Mouse (Mus musculus) common myeloid progenitor, adult 5-6 weeks (primary cell): ENCODE measurements at regions not wholly inside any gene's neighbourhood (a gene's known extent, or its start where the extent isn't known, plus 50 kb on each side); places are given as distances from the start of the nearest gene placed in this dataset.
A peak's percentile ranks its signal among the peaks of the same experiment; 100 is the strongest.

ENCODE experiments used
- ATAC-seq: replicated peaks from 2 replicates; pipeline ENCODE4 v1.8.0; 2016; ENCODE audit warnings: low read depth, mild to moderate bottlenecking, moderate TSS enrichment, inconsistent platforms; ENCODE audit not compliant: poor library complexity, severe bottlenecking

DNA sequence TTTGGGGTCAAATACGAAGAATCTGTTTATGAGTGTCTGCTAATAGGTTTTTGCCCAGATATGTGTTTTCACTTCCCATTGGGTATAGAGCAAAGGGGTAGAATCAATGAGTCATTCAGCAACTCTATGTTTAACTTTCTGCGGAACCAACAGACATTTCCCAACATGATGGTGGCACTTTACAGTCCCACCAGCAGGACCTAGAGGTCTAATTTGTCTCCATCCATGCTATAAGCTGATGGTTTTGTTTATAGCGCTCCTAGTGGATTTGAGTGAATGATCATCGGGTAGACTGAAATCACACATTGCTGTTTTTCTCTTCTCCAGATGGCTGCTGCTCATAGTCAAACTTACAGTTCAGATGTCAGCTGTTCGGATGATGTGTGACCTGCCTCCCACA is 99.7 kb upstream of the Arid5b start:
- ATAC-seq: 0 out of 2 replicates have a peak, but pooled peaks have one; percentile 15

- ATAC-seq: no peak
Measured at GRCm38 (mm10) chr10:68377479-68377878, 98.9 kb upstream of the Arid5b start.

DNA sequence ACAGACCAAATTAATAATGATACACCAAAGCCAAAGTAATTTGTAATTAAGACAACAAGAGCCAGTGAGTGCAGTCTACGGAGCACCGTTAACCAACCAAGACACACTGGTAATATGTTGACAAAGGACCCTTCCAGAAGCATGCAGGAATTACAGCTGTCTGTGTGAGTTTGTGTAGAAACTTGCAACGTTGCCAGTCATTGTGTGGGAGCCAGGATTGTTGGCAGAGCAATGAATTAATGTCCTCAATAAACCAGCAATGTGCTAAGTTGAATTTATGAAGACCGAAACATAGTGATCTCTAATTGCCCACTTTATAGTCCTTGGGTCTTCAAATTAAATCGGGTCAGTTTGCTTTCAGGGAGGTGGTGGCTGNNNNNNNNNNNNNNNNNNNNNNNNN is 95.3 kb upstream of the Arid5b start:
- no peak for ATAC-seq

GRCm38 (mm10) chr10:68371785-68372184 is 93.2 kb upstream of the Arid5b start:
- ATAC-seq: no peak

DNA sequence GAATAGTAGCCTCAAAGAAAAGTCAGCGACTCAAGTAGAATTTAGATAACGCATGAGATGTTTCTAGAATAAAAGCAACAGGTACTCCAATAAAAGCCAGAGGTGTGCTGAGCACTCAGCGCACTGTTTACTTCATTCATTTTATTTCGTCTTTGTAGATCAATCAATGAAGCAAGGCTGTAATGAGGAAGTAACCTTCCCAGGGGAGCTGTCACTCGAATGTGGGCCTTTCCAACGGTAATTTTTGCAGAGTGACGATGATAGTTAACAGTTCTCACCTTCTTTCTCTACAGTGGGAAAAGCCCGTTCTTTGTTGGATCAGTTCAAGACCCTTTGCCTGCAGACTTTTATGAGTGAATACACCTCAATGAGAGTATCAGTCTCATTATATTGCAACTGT is 92.4 kb upstream of the Arid5b start:
- ATAC-seq: no peak

GRCm38 (mm10) chr10:68366796-68367195 is 88.3 kb upstream of the Arid5b start:
- no peak for ATAC-seq

- ATAC-seq: no peak
Measured at GRCm38 (mm10) chr10:68360765-68361483, 82.4 kb upstream of the Arid5b start.

DNA sequence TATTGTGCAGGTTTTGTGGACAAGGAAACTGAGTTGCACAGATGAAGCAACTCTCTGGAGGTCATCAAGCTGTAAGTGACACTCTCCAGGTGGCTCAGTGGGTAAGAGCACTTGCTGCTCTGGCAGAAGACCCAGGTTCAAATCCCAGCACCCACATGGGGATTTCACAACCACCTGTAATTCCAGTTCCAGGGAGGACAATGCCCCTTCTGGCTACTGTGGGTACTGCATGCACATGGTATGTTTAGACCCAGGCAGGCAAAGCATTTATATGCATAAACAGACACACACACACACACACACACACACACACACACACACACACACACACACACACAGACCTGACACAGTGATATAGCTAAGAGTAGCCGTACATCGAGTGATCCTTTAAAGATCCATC is 80.6 kb upstream of the Arid5b start:
- ATAC-seq: no peak

DNA sequence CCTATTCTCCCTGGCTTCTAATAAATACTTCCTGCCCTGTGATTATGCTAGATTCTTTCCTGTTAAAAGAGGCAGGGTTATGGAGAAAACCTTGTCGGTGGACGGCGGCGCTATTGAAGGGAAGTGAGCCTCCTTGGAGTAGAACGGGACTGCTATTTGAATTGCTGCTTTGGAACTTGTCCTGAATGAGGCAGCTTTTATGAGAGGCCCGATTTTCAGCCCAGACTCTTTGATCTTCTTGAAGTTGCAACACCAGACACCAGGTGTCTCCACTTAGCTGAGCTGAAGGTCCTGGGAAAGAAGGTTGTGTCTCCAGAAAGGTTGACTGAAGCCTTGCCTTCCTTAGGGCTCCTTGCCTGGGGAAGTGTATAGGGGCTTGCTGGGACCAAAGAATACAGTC is 78.4 kb upstream of the Arid5b start:
- no peak; the same call in 1 of the 2 replicates for ATAC-seq

DNA sequence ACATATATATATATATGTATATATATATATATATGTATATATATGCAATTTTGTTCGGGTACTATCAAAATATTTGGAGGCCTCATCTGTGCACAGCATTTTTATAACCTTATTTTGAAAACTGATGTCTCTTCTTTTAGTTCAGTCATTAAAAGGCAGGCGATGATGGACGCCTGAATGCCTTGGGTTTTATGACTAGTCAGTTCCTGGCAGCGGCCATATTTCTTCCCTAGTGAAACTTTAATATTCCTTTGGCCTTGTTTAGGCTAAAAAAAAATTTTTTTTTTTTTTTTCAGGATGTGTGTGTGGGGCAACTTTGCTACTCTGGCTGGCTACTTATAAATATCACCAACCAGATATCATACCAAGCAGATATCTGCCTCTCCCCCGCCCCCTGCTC is 78.0 kb upstream of the Arid5b start:
- ATAC-seq: no peak

GRCm38 (mm10) chr10:68356093-68356485 is 77.5 kb upstream of the Arid5b start:
- no peak for ATAC-seq

DNA sequence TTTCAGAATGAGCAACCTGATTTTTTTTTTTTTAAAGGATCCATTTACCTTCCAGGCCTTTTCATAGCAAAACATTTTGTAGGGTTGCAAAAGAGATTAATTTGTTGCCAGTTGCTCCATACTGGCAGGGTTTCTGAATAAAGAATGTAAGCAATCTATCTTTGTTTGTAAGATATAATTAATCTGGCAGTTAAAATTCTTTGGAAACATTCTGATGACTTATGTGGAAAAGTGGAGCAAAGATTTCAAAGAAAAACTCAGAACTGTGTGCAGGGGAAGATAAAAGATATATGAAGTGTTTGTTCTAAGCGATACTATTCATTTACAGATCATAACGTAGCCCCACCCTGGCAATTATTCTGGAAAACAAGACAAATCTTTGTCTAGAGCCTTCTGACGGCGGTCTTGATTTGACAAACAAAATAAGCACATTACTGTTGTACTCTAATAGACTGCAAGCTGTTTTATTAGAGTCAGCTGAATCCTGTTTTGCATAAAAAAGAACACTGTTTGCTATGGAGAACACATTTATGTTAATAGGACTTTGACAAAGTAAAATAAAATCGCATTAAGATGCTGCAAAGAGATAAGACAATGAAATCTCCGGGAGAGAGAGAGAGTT is 77.0 kb upstream of the Arid5b start:
- no peak for ATAC-seq

DNA sequence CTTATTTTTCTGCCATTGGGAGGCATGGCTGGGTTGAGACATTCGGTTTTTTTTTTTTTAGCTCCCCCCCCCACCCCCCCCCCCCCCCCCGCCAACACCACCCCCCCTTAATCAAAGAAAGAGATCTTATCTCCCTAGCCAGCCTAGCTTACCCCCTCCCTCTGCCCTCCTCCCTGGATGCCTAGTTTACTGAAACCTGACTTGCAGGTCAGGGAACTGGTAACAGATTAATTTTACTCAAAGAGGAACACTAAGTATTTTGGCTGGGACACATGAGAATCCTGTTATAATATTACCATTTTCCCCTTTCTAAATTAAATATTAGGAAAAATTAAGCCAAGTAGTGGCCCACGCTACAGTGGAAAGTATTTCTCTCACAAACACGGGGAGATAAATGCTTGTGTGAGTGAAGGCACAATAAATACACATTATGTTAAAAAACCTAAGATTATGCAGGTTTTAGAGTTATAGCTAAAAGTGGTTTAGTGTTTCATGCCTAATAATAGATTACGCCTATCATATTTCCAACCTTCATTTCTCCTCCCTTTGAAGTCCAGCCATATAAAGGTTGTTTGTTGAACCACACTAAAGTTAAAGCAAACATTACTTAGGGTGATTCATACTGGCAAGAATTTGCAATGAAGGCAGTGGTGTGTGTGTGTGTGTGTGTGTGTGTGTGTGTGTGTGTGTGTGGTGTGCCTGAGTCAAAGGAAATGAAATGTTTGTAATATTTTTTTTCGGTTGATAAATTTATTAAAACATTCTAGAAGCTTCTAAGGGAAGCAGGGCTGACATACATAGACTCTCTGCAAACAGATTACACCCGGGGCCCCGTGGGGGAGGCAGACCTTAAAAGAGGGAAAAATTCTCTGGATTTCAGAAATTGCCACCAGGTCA is 76.0 kb upstream of the Arid5b start:
- ATAC-seq: no peak

DNA sequence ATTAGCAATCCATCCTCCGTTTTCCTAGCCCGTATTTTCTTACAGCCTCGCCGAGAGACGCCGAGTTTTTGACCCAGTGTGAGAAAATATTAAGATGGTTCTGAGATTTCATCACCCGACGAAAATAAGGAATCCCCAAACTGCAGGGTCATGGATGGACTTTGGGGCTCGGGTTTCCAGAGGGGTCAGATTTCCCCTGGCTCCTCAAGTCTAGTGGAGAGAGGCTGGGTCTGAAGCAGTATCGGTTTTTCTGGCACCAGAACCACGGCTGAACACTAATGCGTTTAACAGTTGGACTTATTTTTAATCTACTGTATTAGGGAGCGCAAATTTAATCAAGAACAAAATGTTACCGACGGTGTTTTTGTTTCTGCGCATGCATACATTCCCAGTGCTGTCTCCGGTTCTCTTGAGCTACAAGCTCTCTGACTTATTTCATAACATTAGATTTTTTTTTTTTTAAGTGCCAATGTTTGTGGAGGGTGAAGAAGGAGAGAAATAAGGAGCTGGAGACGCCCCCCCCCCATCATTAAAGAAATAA is 75.2 kb upstream of the Arid5b start:
- no peak for ATAC-seq

- no peak for ATAC-seq
Measured at GRCm38 (mm10) chr10:68351841-68352555, 73.5 kb upstream of the Arid5b start.

- no peak for ATAC-seq
Measured at GRCm38 (mm10) chr10:68351441-68351840, 72.9 kb upstream of the Arid5b start.

DNA sequence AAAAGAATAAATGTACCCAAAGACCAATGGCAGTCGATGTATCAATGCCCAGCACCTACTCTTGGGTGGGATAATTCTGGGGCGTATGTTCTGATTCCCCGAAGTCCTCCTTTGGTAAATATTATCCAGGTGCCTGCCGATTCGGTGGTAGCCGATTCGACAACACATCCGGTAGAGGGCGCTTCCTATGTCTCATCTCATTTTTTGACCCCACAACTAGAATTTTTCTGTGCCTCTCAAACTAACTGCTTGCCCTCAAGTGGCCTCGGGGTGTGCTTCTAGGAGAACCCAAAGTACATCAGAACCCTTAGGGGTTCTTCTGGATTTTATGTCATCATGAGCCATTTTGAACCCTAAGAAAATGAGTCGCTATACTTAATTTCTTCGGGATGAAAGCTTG is 72.3 kb upstream of the Arid5b start:
- no peak for ATAC-seq

- no peak for ATAC-seq
Measured at GRCm38 (mm10) chr10:68347806-68348205, 69.3 kb upstream of the Arid5b start.

DNA sequence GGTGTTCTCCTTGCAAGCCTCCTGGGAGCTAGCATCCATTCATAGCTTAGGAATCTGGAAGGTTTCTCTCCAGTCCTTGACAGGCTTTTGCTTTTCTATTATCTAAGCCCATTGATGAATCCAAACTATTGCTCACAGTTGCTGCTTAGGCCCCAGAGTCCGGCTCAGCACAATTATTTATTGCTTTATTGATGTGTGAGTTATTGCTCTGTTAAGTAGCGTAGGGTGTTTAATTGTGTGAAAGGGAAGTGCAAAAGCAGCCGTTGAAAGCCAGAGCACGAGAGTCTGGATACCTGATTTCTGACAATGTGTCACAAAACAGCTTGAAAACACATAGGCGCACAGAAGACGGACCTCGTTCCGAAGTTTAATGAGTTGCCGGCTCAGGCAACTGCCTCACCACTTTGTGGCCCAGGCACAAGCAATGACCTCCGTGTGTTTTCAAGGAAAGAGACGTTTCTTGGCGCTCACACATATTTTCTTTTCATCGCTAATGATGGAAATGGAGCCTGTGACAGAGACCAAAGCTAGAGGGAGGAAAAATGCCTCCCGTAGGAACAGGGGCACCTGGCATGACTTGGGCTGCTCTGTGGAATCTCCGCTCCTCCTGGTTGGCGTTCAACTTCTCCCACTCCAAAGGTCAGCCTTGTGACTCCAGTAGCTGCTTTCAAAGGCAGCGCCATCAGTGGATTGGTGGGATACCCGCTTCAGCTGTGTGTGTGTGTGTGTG is 66.6 kb upstream of the Arid5b start:
- ATAC-seq: no peak
